35 mouse cellular contexts compared by ENCODE assay signal in the genomic region with DNA sequence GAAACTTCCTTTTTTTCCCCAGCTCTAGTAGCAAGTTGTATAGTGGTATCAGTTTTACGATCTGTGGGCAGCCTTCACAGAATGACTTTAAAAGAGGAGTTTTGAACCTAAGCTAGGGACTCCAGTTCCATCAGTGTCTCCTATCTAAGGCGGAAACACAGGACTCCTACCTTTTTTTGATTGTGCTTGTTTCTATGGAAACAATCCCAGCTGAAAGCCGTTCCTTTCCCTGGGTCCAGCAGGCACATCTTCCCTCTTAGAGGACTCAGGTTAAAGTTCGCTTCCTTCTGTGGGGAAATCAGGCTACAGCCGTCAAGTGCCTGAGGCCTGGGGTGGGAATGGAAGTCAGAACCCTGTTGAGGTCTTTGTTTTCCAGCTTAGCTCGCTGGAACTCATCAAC. TPM values are rescaled to one million over a fixed set of nuclear protein-coding genes. Genes with fewer than 3 reads are reported as not detected.
DNase-seq lines count a peak whose midpoint lies in the region; ATAC-seq and TF ChIP-seq lines count a peak whose summit lies in the region.
"Had no signal": no experiment of that assay in that cellular context is flagged by ENCODE, and none has a peak within 500 bp of the region (broad histone marks: within the 10 kb centered on the region; RNA-seq: fewer than 3 reads in every experiment).

No protein-coding gene starts in this region.

- WGBS in heart, embryonic 11.5 days (ENCODE audit: insufficient replicate concordance): 43% methylated on average over 6 of the region's 6 CpGs
- WGBS in heart, postnatal 0 days: 46% methylated on average over 6 of the region's 6 CpGs
- 57% methylated on average over 6 of the region's 6 CpGs for WGBS in intestine, embryonic 15.5 days

- H3K36me3 ChIP-seq in heart, embryonic 11.5 days (ENCODE audit: control insufficient read depth, insufficient read depth, low read length): peaks cover 5% of the 10 kb centered on the region
- H3K36me3 ChIP-seq in heart, postnatal 0 days (replicated peaks; ENCODE audit: control insufficient read depth, insufficient read depth, low read length): no peaks in the 10 kb centered on the region
- H3K36me3 ChIP-seq in intestine, embryonic 15.5 days: no peaks in the 10 kb centered on the region
- H3K36me3 ChIP-seq: embryonic facial prominence, embryonic 13.5 days; forebrain, embryonic 15.5 days; G1E; hindbrain, embryonic 13.5 days; midbrain, embryonic 10.5 days had no signal

- no peaks in the 10 kb centered on the region for H3K27me3 ChIP-seq in heart, embryonic 11.5 days (ENCODE audit: control insufficient read depth, insufficient read depth, low read length)
- H3K27me3 ChIP-seq in heart, postnatal 0 days (ENCODE audit: control insufficient read depth, insufficient read depth, low read length): no peaks in the 10 kb centered on the region
- no peaks in the 10 kb centered on the region for H3K27me3 ChIP-seq in intestine, embryonic 15.5 days (replicated peaks)
- H3K27me3 ChIP-seq: embryonic facial prominence, embryonic 13.5 days; forebrain, embryonic 15.5 days; hindbrain, embryonic 13.5 days; limb, embryonic 13.5 days; liver, embryonic 12.5 days; Patski had no signal

- no peak for TF ChIP-seq CTCF in heart, postnatal 0 days (IDR thresholded peaks at IDR 0.05; ENCODE audit: low read depth)

- peaks cover 20% of the 10 kb centered on the region for H3K4me1 ChIP-seq in heart, embryonic 11.5 days (ENCODE audit: control insufficient read depth, insufficient read depth, low read length)
- H3K4me1 ChIP-seq in heart, postnatal 0 days (ENCODE audit: control insufficient read depth, insufficient read depth): peaks cover 7% of the 10 kb centered on the region
- no peaks in the 10 kb centered on the region; the same call in 1 of the 2 replicates for H3K4me1 ChIP-seq in intestine, embryonic 15.5 days (replicated peaks)
- H3K4me1 ChIP-seq: forebrain, embryonic 15.5 days; hindbrain, embryonic 13.5 days; liver, embryonic 12.5 days; midbrain, embryonic 10.5 days had no signal

- DNase-seq in heart, adult 18-20 months: no peak
- no peak for DNase-seq in heart, postnatal 0 days (ENCODE audit: low spot score)
- DNase-seq in heart, adult 11 months: no peak
- no peak for DNase-seq in left cerebral cortex, adult 8-10 months (ENCODE audit: low spot score in 2 of 2)
- no peak for DNase-seq in kidney, postnatal 14 days
- DNase-seq: cerebellum, adult 18-20 months; cerebellum, postnatal 14 days; gastrocnemius, postnatal 10 days; heart, adult 2 months; kidney, adult 9 months; kidney, postnatal 25 days; lung, adult 18-20 months; lung, postnatal 10 days; right cerebral cortex, postnatal 14 days had no signal

- no peak overlapping the region for H3K4me2 ChIP-seq in heart, embryonic 11.5 days
- H3K4me2 ChIP-seq in heart, postnatal 0 days (ENCODE audit: low read depth, low read length): no peak overlapping the region
- no peak overlapping the region for H3K4me2 ChIP-seq in intestine, embryonic 15.5 days (replicated peaks)
- H3K4me2 ChIP-seq: embryonic facial prominence, embryonic 13.5 days; forebrain, embryonic 15.5 days; hindbrain, embryonic 13.5 days; limb, embryonic 13.5 days; liver, embryonic 12.5 days had no signal

- ATAC-seq in heart, embryonic 11.5 days (replicated peaks; ENCODE audit: insufficient number of reproducible peaks, low FRiP score, low TSS enrichment): no peak
- no peak for ATAC-seq in heart, postnatal 0 days (ENCODE audit: insufficient read depth, low read depth)
- ATAC-seq in intestine, embryonic 15.5 days: 0 out of 2 replicates have a peak, but pooled peaks have one; percentile 12
- ATAC-seq in CD4-positive, CD25-positive, alpha-beta regulatory T cell, adult 4 months: no peak
- ATAC-seq: activated CD4-positive, CD25-positive, alpha-beta regulatory T cell, adult 4 months; forebrain, embryonic 15.5 days; inflammation-experienced regulatory T-cells, adult 6 months; liver, embryonic 12.5 days; Patski had no signal

- no peak overlapping the region for H3K4me3 ChIP-seq in heart, embryonic 11.5 days (ENCODE audit: low read depth, low read length)
- no peak overlapping the region for H3K4me3 ChIP-seq in heart, postnatal 0 days (ENCODE audit: low read depth, low read length)
- H3K4me3 ChIP-seq in intestine, embryonic 15.5 days (replicated peaks): no peak overlapping the region
- H3K4me3 ChIP-seq: embryonic facial prominence, embryonic 13.5 days; forebrain, embryonic 15.5 days; heart, adult 2 months; hindbrain, embryonic 13.5 days; layer of hippocampus, adult 2 months; limb, embryonic 13.5 days; liver, embryonic 12.5 days; midbrain, embryonic 10.5 days had no signal

- no peak for TF ChIP-seq EP300 in heart, postnatal 0 days (IDR thresholded peaks at IDR 0.05; ENCODE audit: low read depth)

- no peak overlapping the region; the same call in 1 of the 2 replicates for H3K9ac ChIP-seq in heart, embryonic 11.5 days (ENCODE audit: low read depth, low read length)
- H3K9ac ChIP-seq in heart, postnatal 0 days (replicated peaks; ENCODE audit: low read depth, low read length): no peak overlapping the region
- H3K9ac ChIP-seq in intestine, embryonic 15.5 days: no peak overlapping the region
- H3K9ac ChIP-seq: embryonic facial prominence, embryonic 13.5 days; forebrain, embryonic 15.5 days; hindbrain, embryonic 13.5 days; limb, embryonic 13.5 days; liver, embryonic 12.5 days had no signal

- peak overlapping the region; percentile 86 for H3K27ac ChIP-seq in heart, embryonic 11.5 days (ENCODE audit: low read depth, low read length)
- peak overlapping the region; percentile 78 for H3K27ac ChIP-seq in heart, postnatal 0 days (ENCODE audit: low read depth)
- H3K27ac ChIP-seq in intestine, embryonic 15.5 days: no peak overlapping the region
- H3K27ac ChIP-seq: embryonic facial prominence, embryonic 13.5 days; forebrain, embryonic 15.5 days; heart, adult 2 months; hindbrain, embryonic 13.5 days; layer of hippocampus, adult 2 months; limb, embryonic 13.5 days; liver, embryonic 12.5 days; midbrain, embryonic 10.5 days; stomach, postnatal 0 days had no signal

- no peaks in the 10 kb centered on the region for H3K9me3 ChIP-seq in heart, embryonic 11.5 days (replicated peaks; ENCODE audit: control insufficient read depth, low read length)
- H3K9me3 ChIP-seq in heart, postnatal 0 days (replicated peaks; ENCODE audit: control insufficient read depth, low read length): no peaks in the 10 kb centered on the region
- no peaks in the 10 kb centered on the region for H3K9me3 ChIP-seq in intestine, embryonic 15.5 days
- H3K9me3 ChIP-seq: embryonic facial prominence, embryonic 13.5 days; forebrain, embryonic 15.5 days; G1E; hindbrain, embryonic 13.5 days; limb, embryonic 13.5 days; liver, embryonic 12.5 days; midbrain, embryonic 10.5 days had no signal

RNA-seq across cellular contexts. Expression of gene Cdh3, which starts 16.0 kb away (rescaled TPM):
- 17.8 and 22.5 TPM in 2 replicates for polyA plus RNA-seq in heart, embryonic 11.5 days (2014; fragmentation: Nextera tagmentation; extraction: Ambion mirVana)
- under 1 TPM; 0.35 to 0.93 TPM for total RNA-seq in heart, adult 18-20 months (2021)
- total RNA-seq in heart, postnatal 0 days (2014; rRNA removed; ENCODE audit: low replicate concordance): 9.2 and 11.4 TPM in 2 replicates
- 4.3 and 4.5 TPM in 2 replicates for polyA plus RNA-seq in heart, postnatal 0 days (2015; fragmentation: Nextera tagmentation; extraction: Ambion mirVana)
- polyA plus RNA-seq in intestine, embryonic 15.5 days (2015; fragmentation: Nextera tagmentation; extraction: Ambion mirVana): 16.2 and 17.5 TPM in 2 replicates
- not detected for polyA plus RNA-seq in CD4-positive, CD25-positive, alpha-beta regulatory T cell, adult 4 months (2017; shearing (Covaris generic))
- total RNA-seq in left cerebral cortex, adult 8-10 months (2022): under 1 TPM; 0.33 to 0.62 (median 0.40) TPM
- total RNA-seq: layer of hippocampus, adult 2 months; monocyte, adult 5-6 weeks; neutrophil, adult 5-6 weeks had no signal
- polyA plus RNA-seq: activated CD4-positive, CD25-positive, alpha-beta regulatory T cell, adult 4 months; G1E; inflammation-experienced regulatory T-cells, adult 6 months had no signal

RNA-seq across cellular contexts. Expression of gene 6030452D12Rik, which starts 26.4 kb away (rescaled TPM):
- polyA plus RNA-seq in heart, embryonic 11.5 days (2014; fragmentation: Nextera tagmentation; extraction: Ambion mirVana): not detected in 2 replicates
- not detected for total RNA-seq in heart, adult 18-20 months (2021)
- not detected in 2 replicates for total RNA-seq in heart, postnatal 0 days (2014; rRNA removed; ENCODE audit: low replicate concordance)
- not detected in 2 replicates for polyA plus RNA-seq in heart, postnatal 0 days (2015; fragmentation: Nextera tagmentation; extraction: Ambion mirVana)
- polyA plus RNA-seq in intestine, embryonic 15.5 days (2015; fragmentation: Nextera tagmentation; extraction: Ambion mirVana): not detected in 2 replicates
- polyA plus RNA-seq in CD4-positive, CD25-positive, alpha-beta regulatory T cell, adult 4 months (2017; shearing (Covaris generic)): not detected
- total RNA-seq in left cerebral cortex, adult 8-10 months (2022): not detected
- total RNA-seq: adrenal gland, adult 8-10 months; G1E; gastrocnemius, postnatal 10 days; heart, adult 2 months; layer of hippocampus, adult 2 months; layer of hippocampus, postnatal 25 days; left cerebral cortex, postnatal 10 days; monocyte, adult 5-6 weeks; neutrophil, adult 5-6 weeks had no signal
- polyA plus RNA-seq: activated CD4-positive, CD25-positive, alpha-beta regulatory T cell, adult 4 months; embryonic facial prominence, embryonic 13.5 days; forebrain, embryonic 15.5 days; G1E; heart, adult 2 months; hindbrain, embryonic 13.5 days; inflammation-experienced regulatory T-cells, adult 6 months; limb, embryonic 13.5 days; liver, embryonic 12.5 days; midbrain, embryonic 10.5 days; Patski; stomach, postnatal 0 days; thymus, postnatal 0 days had no signal

RNA-seq across cellular contexts. Expression of gene Gm10073, which starts 46.5 kb away (rescaled TPM):
- 6.9 and 7.6 TPM in 2 replicates for polyA plus RNA-seq in heart, embryonic 11.5 days (2014; fragmentation: Nextera tagmentation; extraction: Ambion mirVana)
- 100 to 1,000 TPM; 123 to 131 TPM for total RNA-seq in heart, adult 18-20 months (2021)
- total RNA-seq in heart, postnatal 0 days (2014; rRNA removed; ENCODE audit: low replicate concordance): 70.8 and 80.8 TPM in 2 replicates
- polyA plus RNA-seq in heart, postnatal 0 days (2015; fragmentation: Nextera tagmentation; extraction: Ambion mirVana): 6.2 and 6.5 TPM in 2 replicates
- 15.5 and 20.2 TPM in 2 replicates for polyA plus RNA-seq in intestine, embryonic 15.5 days (2015; fragmentation: Nextera tagmentation; extraction: Ambion mirVana)
- 10 to 100 TPM; 22.4 to 46.0 TPM for polyA plus RNA-seq in CD4-positive, CD25-positive, alpha-beta regulatory T cell, adult 4 months (2017; shearing (Covaris generic))
- 100 to 1,000 TPM in 1 of 4 experiments, 10 to 100 TPM in 3; 92.7 to 111 (median 96.1) TPM for total RNA-seq in left cerebral cortex, adult 8-10 months (2022)
